Mouse (Mus musculus) heart, adult 2 months (tissue): ENCODE measurements around the gene Mob2.

Source experiments
- CTCF ChIP-seq: fragments of 200-600 bp; IDR thresholded peaks from 2 replicates; pipeline ENCODE4 v1.8.1; 2022; ENCODE audit warnings: antibody characterized with exemption, mild to moderate bottlenecking, moderate library complexity
- POLR2A ChIP-seq: fragments of 200-500 bp; IDR thresholded peaks from 2 replicates; pipeline ENCODE4 v1.6.1; 2011; ENCODE audit warnings: mild to moderate bottlenecking, low read depth, low read length, control low read depth; ENCODE audit not compliant: insufficient read depth

GRCm38 (mm10) chr7:142030073-142030472 is 30.8 kb downstream of the Mob2 start:
- TF ChIP-seq POLR2A (no peak), CTCF (no peak)
